Mouse (Mus musculus) embryonic facial prominence, embryonic 14.5 days (tissue): ENCODE results near the gene Hmcn1. TPM values are rescaled to one million over a fixed set of nuclear protein-coding genes. Genes with fewer than 3 reads are reported as not detected.

Source experiments
- ATAC-seq: fragments of 200-750 bp; cut with Nextera tagmentation; 2 replicates; pipeline ENCODE4 v1.8.0; 2017; ENCODE audit warnings: low read depth, moderate number of reproducible peaks, moderate TSS enrichment
- DNase-seq: peaks from one replicate; pipeline ENCODE4 v3.0.0-alpha.2; 2015; ENCODE audit warnings: low spot score
- H3K27ac ChIP-seq: fragments of 300-500 bp; sonication (generic); replicated peaks from 2 replicates; pipeline ENCODE4 v1.5.1; 2014; ENCODE audit warnings: low read depth, mild to moderate bottlenecking, low read length, moderate library complexity
- H3K27me3 ChIP-seq: fragments of 300-500 bp; sonication (generic); replicated peaks from 2 replicates; pipeline ENCODE4 v1.6.1; 2014; ENCODE audit warnings: low read length; ENCODE audit not compliant: control insufficient read depth, insufficient read depth
- H3K36me3 ChIP-seq: fragments of 300-500 bp; sonication (generic); 2 replicates; pipeline ENCODE4 v1.6.1; 2014; ENCODE audit warnings: low read length, mixed read lengths; ENCODE audit not compliant: control insufficient read depth, insufficient read depth
- H3K4me1 ChIP-seq: fragments of 300-500 bp; sonication (generic); 2 replicates; pipeline ENCODE4 v1.6.1; 2014; ENCODE audit warnings: antibody characterized with exemption, low read length; ENCODE audit not compliant: control insufficient read depth, insufficient read depth
- H3K4me2 ChIP-seq: fragments of 300-500 bp; sonication (generic); 2 replicates; pipeline ENCODE4 v1.6.1; 2014; ENCODE audit warnings: low read depth, mild to moderate bottlenecking, low read length, moderate library complexity, mixed read lengths
- H3K4me3 ChIP-seq: fragments of 300-500 bp; sonication (generic); 2 replicates; pipeline ENCODE4 v1.5.1; 2014; ENCODE audit warnings: low read depth, mild to moderate bottlenecking, low read length
- H3K9ac ChIP-seq: fragments of 300-500 bp; sonication (generic); 2 replicates; pipeline ENCODE4 v1.6.1; 2014; ENCODE audit warnings: low read depth, mild to moderate bottlenecking, low read length, moderate library complexity, mixed read lengths
- H3K9me3 ChIP-seq: fragments of 300-500 bp; sonication (generic); 2 replicates; pipeline ENCODE4 v1.6.1; 2016; ENCODE audit warnings: low read length; ENCODE audit not compliant: control insufficient read depth
- WGBS: fragments of 180-500 bp; shearing (Covaris S2); extraction: QIAGEN DNeasy Blood & Tissue Kit; methylation state at CpG from one replicate; pipeline ENCODE4 v1.1.7; 2014; 5-methylcytosine and 5-hydroxymethylcytosine counted together
- polyA plus RNA-seq: library from polyadenylated mRNA; unstranded; fragments of >200 nt; fragmentation: Nextera tagmentation; extraction: Ambion mirVana; gene quantifications from 2 replicates; pipeline ENCODE4 v1.2.1, GENCODE M21; 2014

The Hmcn1 gene
- polyA plus RNA-seq, 1 experiment from 2014 or later: 30.7 TPM

- Histone ChIP-seq H3K4me2 (no peak overlapping the region), H3K4me3 (no peak overlapping the region), H3K27ac (no peak overlapping the region), H3K9ac (no peak overlapping the region), H3K9me3 (no peaks in the 10 kb centered on the region), H3K4me1 (peaks cover 33% of the 10 kb centered on the region), H3K36me3 (no peaks in the 10 kb centered on the region), H3K27me3 (no peaks in the 10 kb centered on the region)
- DNase-seq: peak; percentile 44
- WGBS: 50% methylated on average over 5 of the region's 5 CpGs
- peak; percentile 57; the same call in 1 of the 2 replicates for ATAC-seq
Observed at GRCm38 (mm10) chr1:151004007-151004406, 10.8 kb upstream of the Hmcn1 start.

DNA sequence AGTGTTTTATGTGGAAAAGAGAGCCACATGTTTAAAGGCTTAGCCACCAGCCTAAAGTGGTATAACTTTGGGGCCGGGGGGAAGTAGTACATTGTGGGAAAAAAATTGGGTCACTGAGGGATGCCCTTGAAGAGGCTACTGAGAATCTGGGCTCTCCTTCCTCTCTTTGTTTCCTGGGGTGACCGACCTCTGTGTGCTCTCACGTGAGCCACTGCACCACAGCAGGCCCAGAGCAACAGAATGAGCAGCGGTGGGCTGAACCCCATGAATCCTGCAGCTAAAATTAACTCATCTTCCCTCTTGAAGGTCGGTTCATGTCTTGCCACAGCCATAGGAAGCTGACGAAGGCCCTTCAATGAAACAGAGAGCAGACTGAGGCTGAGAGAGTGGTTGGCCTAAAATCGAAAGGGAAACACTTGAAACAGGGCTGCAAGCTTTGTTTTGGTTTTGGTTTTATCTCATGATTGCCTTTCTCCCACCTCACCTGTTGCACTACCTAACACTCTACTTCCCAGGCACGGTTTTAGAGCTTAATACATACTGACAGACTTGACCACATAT lies 8.7 kb upstream of the Hmcn1 start:
- H3K27ac ChIP-seq: peak overlapping the region; percentile 56
- ATAC-seq (no peak), DNase-seq (no peak)
- no peaks in the 10 kb centered on the region for H3K27me3 ChIP-seq
- no peaks in the 10 kb centered on the region for H3K36me3 ChIP-seq
- no peak overlapping the region for H3K4me2 ChIP-seq
- no peaks in the 10 kb centered on the region for H3K9me3 ChIP-seq
- WGBS: 71% methylated on average over 8 of the region's 8 CpGs
- peaks cover 23% of the 10 kb centered on the region for H3K4me1 ChIP-seq
- H3K4me3 ChIP-seq: no peak overlapping the region
- H3K9ac ChIP-seq: no peak overlapping the region

- Histone ChIP-seq H3K4me2 (peak overlapping the region; percentile 35), H3K4me1 (peaks cover 20% of the 10 kb centered on the region), H3K9me3 (peaks cover 6% of the 10 kb centered on the region; the same call in 1 of the 2 replicates), H3K9ac (no peak overlapping the region), H3K27me3 (no peaks in the 10 kb centered on the region), H3K4me3 (no peak overlapping the region), H3K27ac (no peak overlapping the region), H3K36me3 (no peaks in the 10 kb centered on the region)
- WGBS: 62% methylated on average over 13 of the region's 13 CpGs
- DNase-seq: no peak
- ATAC-seq: no peak
Observed at GRCm38 (mm10) chr1:151000714-151001113, 7.5 kb upstream of the Hmcn1 start.

- Histone ChIP-seq H3K4me3 (no peak overlapping the region), H3K27me3 (no peaks in the 10 kb centered on the region), H3K36me3 (no peaks in the 10 kb centered on the region), H3K9ac (no peak overlapping the region), H3K4me2 (no peak overlapping the region), H3K9me3 (peaks cover 9% of the 10 kb centered on the region; the same call in 1 of the 2 replicates), H3K27ac (no peak overlapping the region), H3K4me1 (peaks cover 10% of the 10 kb centered on the region; the same call in 1 of the 2 replicates)
- DNase-seq: no peak
- no peak for ATAC-seq
- WGBS: 46% methylated on average over 2 of the region's 2 CpGs
Observed at GRCm38 (mm10) chr1:150994612-150995011, 1.4 kb upstream of the Hmcn1 start.

DNA sequence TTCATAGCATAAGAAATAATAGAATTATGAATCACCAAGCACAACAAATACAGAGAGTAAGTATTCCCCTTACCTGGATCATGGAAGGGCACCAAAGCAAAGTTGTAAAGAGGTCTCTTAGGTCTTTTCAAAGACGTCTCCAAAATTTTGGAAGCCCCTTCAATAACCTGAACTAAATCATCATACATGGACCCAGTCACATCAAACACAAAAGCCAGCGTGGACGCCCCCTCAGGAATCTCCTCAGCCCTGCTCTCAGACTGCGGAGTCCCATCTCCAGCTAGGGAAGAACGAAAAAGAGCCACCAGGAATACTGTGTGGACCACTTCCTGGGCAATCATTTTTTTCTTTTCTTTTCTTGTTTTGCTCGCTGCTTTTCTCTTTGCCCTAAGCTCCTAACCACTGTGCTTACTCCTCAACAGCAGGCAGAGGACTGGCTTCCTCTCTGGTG lies 499 bp downstream of the Hmcn1 start:
- H3K27ac ChIP-seq: peak overlapping the region; percentile 88

GRCm38 (mm10) chr1:150991745-150992554 lies 1.3 kb downstream of the Hmcn1 start:
- H3K4me3 ChIP-seq: peak overlapping the region; percentile 59
- H3K27ac ChIP-seq: peak overlapping the region; percentile 66
- H3K4me1 ChIP-seq: peaks cover 10% of the 10 kb centered on the region; the same call in 1 of the 2 replicates
- DNase-seq (peak; percentile 72), ATAC-seq (peak; percentile 45; the same call in 1 of the 2 replicates)
- H3K9ac ChIP-seq: peak overlapping the region; percentile 79
- H3K27me3 ChIP-seq: no peaks in the 10 kb centered on the region
- H3K4me2 ChIP-seq: peak overlapping the region; percentile 75
- H3K9me3 ChIP-seq: peaks cover 9% of the 10 kb centered on the region; the same call in 1 of the 2 replicates
- H3K36me3 ChIP-seq: no peaks in the 10 kb centered on the region
- WGBS: 1% methylated on average over 10 of the region's 10 CpGs

More for the DNA sequence above, 499 bp downstream of the Hmcn1 start:
- ATAC-seq (peak; percentile 16; the same call in 1 of the 2 replicates), DNase-seq (no peak)
- H3K9me3 ChIP-seq: peaks cover 9% of the 10 kb centered on the region; the same call in 1 of the 2 replicates
- peak overlapping the region; percentile 79 for H3K9ac ChIP-seq
- H3K4me2 ChIP-seq: peak overlapping the region; percentile 75
- no peaks in the 10 kb centered on the region for H3K27me3 ChIP-seq
- WGBS: 0% methylated on average over 6 of the region's 6 CpGs
- H3K36me3 ChIP-seq: no peaks in the 10 kb centered on the region
- H3K4me1 ChIP-seq: peaks cover 10% of the 10 kb centered on the region; the same call in 1 of the 2 replicates
- H3K4me3 ChIP-seq: peak overlapping the region; percentile 59

GRCm38 (mm10) chr1:150984888-150985287 lies 8.3 kb downstream of the Hmcn1 start:
- H3K36me3 ChIP-seq: no peaks in the 10 kb centered on the region

GRCm38 (mm10) chr1:150984092-150984503 lies 9.1 kb downstream of the Hmcn1 start:
- WGBS: 72% methylated on average over 6 of the region's 6 CpGs
- no peak for DNase-seq
- H3K4me1 ChIP-seq: no peaks in the 10 kb centered on the region
- H3K4me2 ChIP-seq: no peak overlapping the region
- H3K36me3 ChIP-seq: no peaks in the 10 kb centered on the region
- no peak overlapping the region for H3K4me3 ChIP-seq
- H3K27ac ChIP-seq: no peak overlapping the region
- no peaks in the 10 kb centered on the region for H3K9me3 ChIP-seq
- no peak overlapping the region for H3K9ac ChIP-seq
- H3K27me3 ChIP-seq: no peaks in the 10 kb centered on the region
- no peak for ATAC-seq

More at GRCm38 (mm10) chr1:150984888-150985287, 8.3 kb downstream of the Hmcn1 start:
- no peak overlapping the region for H3K4me2 ChIP-seq
- peak; percentile 55; the same call in 1 of the 2 replicates for ATAC-seq
- whole genome bisulfite sequencing: 58% methylated on average over 4 of the region's 4 CpGs
- no peaks in the 10 kb centered on the region; the same call in 1 of the 2 replicates for H3K4me1 ChIP-seq
- H3K9ac ChIP-seq: no peak overlapping the region
- no peaks in the 10 kb centered on the region for H3K27me3 ChIP-seq
- H3K27ac ChIP-seq: no peak overlapping the region
- no peak overlapping the region for H3K4me3 ChIP-seq
- no peaks in the 10 kb centered on the region for H3K9me3 ChIP-seq
- DNase-seq: no peak
